Mouse (Mus musculus) brain, embryonic 14.5 days (tissue): ENCODE measurements at regions not wholly inside any gene's neighbourhood (a gene's known extent, or its start where the extent isn't known, plus 50 kb on each side); places are given as distances from the start of the nearest gene placed in this dataset.

Source experiments
- DNase-seq: peaks from one replicate; pipeline ENCODE4 v3.0.0-alpha.2; 2011; ENCODE audit warnings: low read depth
- CTCF ChIP-seq: fragments of 200-500 bp; IDR thresholded peaks from 2 replicates; pipeline ENCODE4 v1.5.1; 2012; ENCODE audit warnings: inconsistent platforms, mild to moderate bottlenecking, moderate library complexity, borderline replicate concordance; ENCODE audit not compliant: insufficient read depth, insufficient read length; ENCODE audit errors: extremely low read depth
- POLR2A ChIP-seq: fragments of 200-500 bp; IDR thresholded peaks from 2 replicates; pipeline ENCODE4 v1.6.1; 2012; ENCODE audit warnings: mild to moderate bottlenecking, inconsistent platforms, borderline replicate concordance; ENCODE audit not compliant: poor library complexity, insufficient read depth, insufficient read length, severe bottlenecking; ENCODE audit errors: extremely low read depth

DNA sequence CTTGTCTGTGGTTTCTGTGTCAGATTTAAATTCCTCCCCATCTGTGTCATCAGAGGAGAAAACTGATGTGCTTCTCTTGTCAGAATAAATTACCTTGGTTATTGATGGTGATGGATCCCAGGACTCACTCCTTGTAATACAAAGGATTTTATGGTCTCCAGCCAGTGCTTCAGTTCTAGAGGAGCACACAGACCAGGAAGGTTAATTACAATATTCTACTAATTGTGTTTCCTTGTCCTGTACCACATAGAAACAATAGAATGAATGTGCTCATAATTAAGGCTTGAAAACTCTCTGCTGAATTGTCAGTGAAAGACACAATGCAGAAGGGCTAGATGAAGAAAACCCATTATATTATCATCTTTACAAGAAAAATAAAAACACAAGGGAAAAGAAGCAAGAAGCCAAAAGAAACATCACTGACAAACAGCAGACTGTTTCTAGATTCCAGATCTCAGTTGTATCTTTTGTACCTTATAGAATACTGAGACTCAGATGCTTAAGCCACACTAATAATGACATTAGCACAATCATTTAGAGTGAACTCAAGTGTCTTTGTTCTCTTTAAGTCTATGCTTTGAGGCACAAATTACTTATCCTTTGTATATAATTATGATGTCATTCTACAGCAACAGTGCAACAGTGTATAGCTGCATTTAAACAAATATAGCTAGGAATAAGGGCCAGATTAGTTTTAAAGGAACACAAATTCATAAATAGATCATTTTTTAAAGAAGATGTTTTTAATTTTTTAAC lies 3189.7 kb upstream of the Gm6569 start:
- peak; percentile 53 for DNase-seq
- TF ChIP-seq CTCF (no peak), POLR2A (no peak)

DNA sequence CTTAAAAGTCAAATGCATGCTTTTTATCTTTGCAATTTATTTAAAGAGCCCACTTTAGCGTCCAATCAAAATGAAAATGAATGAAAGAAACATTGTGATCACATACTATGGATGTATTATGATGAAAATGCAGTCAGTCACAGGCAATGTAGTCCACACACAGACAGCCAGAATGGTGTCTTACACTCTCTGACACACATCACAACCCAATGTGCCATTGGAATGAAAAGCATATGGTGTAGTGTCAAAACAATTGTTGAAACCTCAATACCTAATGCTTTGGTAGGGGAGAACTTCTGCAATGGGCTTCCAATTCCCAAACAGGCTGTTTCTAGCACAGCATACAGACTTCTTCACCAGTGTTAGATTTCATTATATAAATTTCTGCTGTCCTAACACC lies 3158.8 kb upstream of the Gm6569 start:
- TF ChIP-seq CTCF (no peak), POLR2A (no peak)
- peak; percentile 70 for DNase-seq

DNA sequence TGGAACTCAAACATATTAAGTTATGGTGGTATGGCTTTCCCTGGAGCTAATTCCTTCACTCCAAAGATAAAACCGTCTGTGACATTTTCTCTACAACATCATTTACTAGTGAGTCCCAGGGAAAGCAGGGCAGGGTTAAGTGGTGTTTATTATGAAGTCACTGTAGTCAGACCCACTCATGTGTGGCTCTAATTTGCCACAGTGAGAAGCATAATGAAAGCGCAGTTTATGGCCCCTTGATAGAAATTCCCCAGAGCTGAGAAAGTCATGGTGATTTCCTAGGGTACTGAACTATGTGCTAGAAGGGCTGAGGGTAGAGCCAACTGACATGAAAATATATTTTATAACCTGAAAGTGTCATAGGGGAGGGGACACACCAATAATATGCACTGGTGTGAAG lies 3129.8 kb upstream of the Gm6569 start:
- DNase-seq, result peak; percentile 30
- no peak for TF ChIP-seq CTCF
- TF ChIP-seq POLR2A, result no peak

DNA sequence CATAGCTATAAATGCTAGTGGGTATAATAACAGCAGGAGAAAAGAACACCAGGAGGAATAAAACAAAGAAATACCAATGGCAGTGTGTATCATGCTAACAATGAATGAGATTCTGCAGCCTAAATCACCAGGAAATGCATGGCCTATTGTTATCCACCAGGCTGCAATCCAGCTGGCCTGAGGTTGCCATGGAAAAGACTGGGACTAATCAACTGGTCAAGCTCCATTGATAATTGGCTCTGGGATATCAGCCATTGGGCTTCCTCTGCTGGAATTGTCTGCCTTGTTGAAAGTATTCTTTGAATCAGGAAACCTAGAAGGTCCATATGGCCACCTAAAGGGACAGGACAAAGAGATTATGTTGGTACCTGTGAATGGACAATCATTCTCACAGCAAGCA lies 3120.6 kb upstream of the Gm6569 start:
- TF ChIP-seq POLR2A, result no peak
- no peak for TF ChIP-seq CTCF
- peak; percentile 74 for DNase-seq

DNA sequence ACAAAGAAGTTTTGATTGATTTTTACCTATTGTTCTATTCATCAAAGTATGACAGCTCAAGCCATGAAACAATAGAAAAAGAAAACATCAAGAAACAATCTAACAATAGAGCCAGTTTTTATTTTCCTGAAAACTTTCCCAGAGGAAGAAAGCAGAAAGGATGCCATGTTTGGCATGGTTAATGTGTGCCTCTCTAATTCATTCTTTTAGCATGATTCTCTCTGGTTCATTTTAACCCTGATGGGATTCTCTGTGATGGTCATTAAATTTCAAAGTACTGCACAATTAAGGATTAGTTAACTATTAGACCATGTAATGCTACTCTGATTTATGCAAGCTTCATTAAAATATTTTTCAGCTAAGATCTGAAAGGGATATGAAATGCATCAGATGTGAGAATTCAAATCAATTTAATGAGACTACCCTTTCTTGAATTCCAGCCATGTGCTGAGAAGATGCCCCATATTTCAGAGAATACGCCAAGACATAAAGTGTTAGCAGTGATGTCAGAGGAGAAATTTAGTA lies 3106.9 kb upstream of the Gm6569 start:
- TF ChIP-seq POLR2A, result no peak
- no peak for TF ChIP-seq CTCF
- peak; percentile 32 for DNase-seq

DNA sequence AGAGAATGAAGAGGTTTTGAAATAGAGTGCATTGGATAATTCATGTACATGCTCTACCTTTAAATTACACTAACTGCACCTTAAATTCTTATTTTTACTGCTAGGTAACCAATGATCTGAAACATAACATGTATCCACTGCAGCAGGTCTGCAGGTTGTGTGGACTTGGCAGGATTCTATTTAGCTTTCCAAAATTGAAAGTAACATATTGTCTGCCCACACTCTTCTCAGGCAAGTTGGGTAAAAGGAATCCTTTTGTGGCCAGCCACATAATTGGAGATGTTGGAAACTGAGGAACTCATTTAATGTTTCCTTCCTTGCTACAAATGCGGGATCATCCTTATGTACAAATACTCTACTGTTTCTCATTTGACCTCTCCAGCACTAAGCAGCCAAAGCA lies 3106.4 kb upstream of the Gm6569 start:
- TF ChIP-seq CTCF (no peak), POLR2A (no peak)

DNA sequence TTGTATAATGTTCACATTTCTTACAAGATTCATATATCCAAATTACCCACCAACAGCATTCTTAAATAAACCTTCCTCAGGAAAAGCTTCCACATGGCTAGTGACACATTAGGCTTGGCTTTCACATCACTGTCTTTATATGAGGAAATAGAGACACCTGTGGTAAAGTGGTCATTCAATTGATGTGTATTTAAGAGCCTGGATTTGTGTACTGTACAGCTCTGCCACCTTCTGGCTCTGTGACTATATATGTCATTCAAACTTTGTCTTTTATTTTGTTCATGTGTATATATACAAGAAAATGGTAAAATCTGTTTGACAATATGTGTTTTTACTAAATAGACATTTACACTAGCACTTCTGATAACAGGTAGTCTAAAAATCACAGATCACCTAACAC lies 3090.1 kb upstream of the Gm6569 start:
- no peak for TF ChIP-seq CTCF
- TF ChIP-seq POLR2A, result no peak
- peak; percentile 77 for DNase-seq

More for the DNA sequence above, 3106.4 kb upstream of the Gm6569 start:
- peak; percentile 3 for DNase-seq

DNA sequence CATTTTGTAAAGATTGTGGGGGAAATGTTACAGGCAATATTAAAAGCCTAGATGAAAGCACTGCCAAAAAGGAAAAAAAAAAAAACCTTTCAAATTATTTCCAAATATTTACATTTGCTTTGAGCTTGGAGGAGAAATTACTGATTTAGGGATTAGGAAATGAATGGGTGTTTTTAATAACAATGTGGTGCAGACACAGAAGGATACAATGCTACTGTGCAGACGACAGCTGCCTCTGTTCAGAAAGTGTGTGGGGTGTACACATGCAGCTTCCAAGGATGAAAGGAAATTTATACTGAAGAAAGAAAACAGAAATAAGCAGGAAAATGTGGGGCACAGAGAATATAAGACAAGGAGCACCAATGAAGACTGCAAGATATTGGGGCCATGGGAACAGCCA lies 3070.3 kb upstream of the Gm6569 start:
- no peak for TF ChIP-seq POLR2A
- TF ChIP-seq CTCF, result no peak
- peak; percentile 71 for DNase-seq

DNA sequence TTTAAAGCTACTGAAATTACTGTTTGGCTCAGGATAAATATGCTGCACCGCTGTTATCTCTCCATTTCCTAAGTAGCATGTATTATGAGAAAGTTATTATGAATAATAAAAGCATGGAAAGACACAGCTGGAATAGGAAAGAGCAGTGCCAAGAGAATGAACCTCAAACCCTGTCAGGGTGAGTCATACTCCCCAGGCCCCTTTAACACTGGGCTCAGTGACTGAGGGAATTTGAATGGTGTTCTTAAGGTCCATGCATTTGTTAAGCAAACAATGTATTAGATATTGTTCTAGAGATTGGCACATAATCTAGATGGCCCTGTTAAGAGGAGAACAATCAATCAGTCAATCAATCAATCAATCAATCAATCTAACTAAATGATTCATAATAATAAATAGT lies 3069.8 kb upstream of the Gm6569 start:
- DNase-seq, result peak; percentile 3
- TF ChIP-seq POLR2A, result no peak
- no peak for TF ChIP-seq CTCF

DNA sequence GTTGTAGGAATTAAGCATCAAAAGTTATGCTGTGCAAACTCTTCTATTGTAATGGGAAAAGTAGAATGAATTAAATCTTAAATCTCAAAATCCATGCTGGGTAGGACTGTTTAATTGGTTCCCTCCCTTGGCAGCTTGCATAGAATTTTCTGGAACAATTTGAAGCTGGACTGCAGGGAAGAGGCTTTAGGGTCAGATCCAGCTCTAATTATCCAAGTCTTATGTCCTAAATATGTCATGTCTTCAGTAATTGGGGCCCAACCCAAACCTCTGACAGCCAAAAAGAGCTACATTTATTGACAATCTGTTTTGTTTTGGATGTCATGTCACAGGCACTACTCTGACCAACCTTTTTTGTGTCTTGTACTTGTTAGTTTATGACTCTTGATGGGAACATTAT lies 3068.9 kb upstream of the Gm6569 start:
- DNase-seq, result peak; percentile 12
- TF ChIP-seq POLR2A (no peak), CTCF (no peak)
